Mouse (Mus musculus) gastrocnemius, adult 18-20 months (tissue): ENCODE data around the gene S100a2. TPM values are rescaled to one million over a fixed set of nuclear protein-coding genes. Genes with fewer than 3 reads are reported as not detected.

Experiments used
- DNase-seq: peaks from one replicate; pipeline ENCODE4 v3.0.0; 2021; ENCODE audit warnings: low spot score
- total RNA-seq, 2 experiments: library from RNA; stranded (reverse); gene quantifications; 2 replicates each; pipeline ENCODE4 v1.2.3; 2021

The S100a2 gene
- total RNA-seq, 2 experiments from 2014 or later: not detected

- DNase-seq: no peak
Observed at GRCm38 (mm10) chr3:90614611-90615251, 24.7 kb downstream of the S100a2 start.

GRCm38 (mm10) chr3:90615415-90615814 is 25.4 kb downstream of the S100a2 start:
- DNase-seq: peak; percentile 83

GRCm38 (mm10) chr3:90615911-90616310 is 25.9 kb downstream of the S100a2 start:
- no peak for DNase-seq

- no peak for DNase-seq
Observed at GRCm38 (mm10) chr3:90617586-90617985, 27.5 kb downstream of the S100a2 start.

- no peak for DNase-seq
Observed at GRCm38 (mm10) chr3:90621552-90621951, 31.5 kb downstream of the S100a2 start.

- DNase-seq: no peak
Observed at GRCm38 (mm10) chr3:90623435-90624071, 33.5 kb downstream of the S100a2 start.

GRCm38 (mm10) chr3:90625496-90625895 is 35.4 kb downstream of the S100a2 start:
- no peak for DNase-seq

GRCm38 (mm10) chr3:90626266-90627021 is 36.4 kb downstream of the S100a2 start:
- DNase-seq: no peak

GRCm38 (mm10) chr3:90627366-90627765 is 37.3 kb downstream of the S100a2 start:
- no peak for DNase-seq

GRCm38 (mm10) chr3:90627807-90628206 is 37.8 kb downstream of the S100a2 start:
- DNase-seq: no peak

- no peak for DNase-seq
Observed at GRCm38 (mm10) chr3:90629298-90629697, 39.3 kb downstream of the S100a2 start.

- DNase-seq: no peak
Observed at GRCm38 (mm10) chr3:90631984-90632383, 41.9 kb downstream of the S100a2 start.

- no peak for DNase-seq
Observed at GRCm38 (mm10) chr3:90638511-90639275, 48.6 kb downstream of the S100a2 start.

- peak; percentile 14 for DNase-seq
Observed at GRCm38 (mm10) chr3:90639511-90640154, 49.6 kb downstream of the S100a2 start.

GRCm38 (mm10) chr3:90640981-90641380 is 50.9 kb downstream of the S100a2 start:
- DNase-seq: no peak

Other genes with a start within 250 kb of the S100a2 start
- 1 to 10 TPM; 1.0 to 1.1 TPM for gene Slc27a3, start 200.3 kb upstream of the S100a2 start, total RNA-seq
- 10 to 100 TPM; 13.6 to 16.1 TPM for gene Ints3, start 156.6 kb upstream of the S100a2 start, total RNA-seq
- 1 to 10 TPM; 6.0 to 7.1 TPM for gene Npr1, start 124.4 kb upstream of the S100a2 start, total RNA-seq
- 10 to 100 TPM; 25.2 to 26.7 TPM for gene Ilf2, start 114.1 kb upstream of the S100a2 start, total RNA-seq
- 10 to 100 TPM; 78.8 to 79.5 TPM for gene Snapin, start 99.2 kb upstream of the S100a2 start, total RNA-seq
- 100 to 1,000 TPM in 1 of 2 experiments, 10 to 100 TPM in 1; 88.7 to 103 TPM for gene Chtop, start 80.7 kb upstream of the S100a2 start, total RNA-seq
- gene S100a1, start 75.9 kb upstream of the S100a2 start, total RNA-seq: 100 to 1,000 TPM; 205 to 220 TPM
- 10 to 100 TPM; 10.4 to 14.4 TPM for gene S100a13, start 75.8 kb upstream of the S100a2 start, total RNA-seq
- gene S100a14, start 63.4 kb upstream of the S100a2 start, total RNA-seq: under 1 TPM in 1 of 2 experiments, not detected in 1; 0.39 TPM
- 10 to 100 TPM; 51.3 to 58.8 TPM for gene S100a16, start 53.0 kb upstream of the S100a2 start, total RNA-seq
- gene S100a3, start 29.7 kb upstream of the S100a2 start, total RNA-seq: not detected
- gene Gm42674, start 11.7 kb downstream of the S100a2 start, total RNA-seq: not detected
- gene S100a4, start 13.5 kb downstream of the S100a2 start, total RNA-seq: 10 to 100 TPM; 10.1 to 17.7 TPM
- gene S100a5, start 18.3 kb downstream of the S100a2 start, total RNA-seq: 1 to 10 TPM in 1 of 2 experiments, not detected in 1; 2.5 TPM
- 100 to 1,000 TPM in 1 of 2 experiments, 10 to 100 TPM in 1; 63.5 to 106 TPM for gene S100a6, start 22.6 kb downstream of the S100a2 start, total RNA-seq
- not detected for gene S100a7a, start 63.8 kb downstream of the S100a2 start, total RNA-seq
- gene S100a8, start 78.7 kb downstream of the S100a2 start, total RNA-seq: not detected
- not detected for gene S100a9, start 105.5 kb downstream of the S100a2 start, total RNA-seq
- not detected for gene Pglyrp4, start 136.7 kb downstream of the S100a2 start, total RNA-seq
- not detected for gene Gm5849, start 187.6 kb downstream of the S100a2 start, total RNA-seq